Comparison of ENCODE assay signal across 23 mouse cellular contexts in genomic region chrX:36748573-36748972, GRCm38 (mm10). TPM values are rescaled to one million over a fixed set of nuclear protein-coding genes. Genes with fewer than 3 reads are reported as not detected.
DNase-seq lines count a peak whose midpoint lies in the region; ATAC-seq and TF ChIP-seq lines count a peak whose summit lies in the region.
"Had no signal": no experiment of that assay in that cellular context is flagged by ENCODE, and none has a peak within 500 bp of the region (broad histone marks: within the 10 kb centered on the region; RNA-seq: fewer than 3 reads in every experiment).

No protein-coding gene starts in this region.

- H3K4me1 ChIP-seq in hindbrain, postnatal 0 days (ENCODE audit: insufficient read depth, low read length), result no peaks in the 10 kb centered on the region
- H3K4me1 ChIP-seq in hindbrain, embryonic 14.5 days (replicated peaks; ENCODE audit: control insufficient read depth, insufficient read depth, low read length), result no peaks in the 10 kb centered on the region
- H3K4me1 ChIP-seq in embryonic fibroblast, embryonic 13.5 days (ENCODE audit: control insufficient read depth, insufficient read depth, low read length), result peaks cover 3% of the 10 kb centered on the region
- no peaks in the 10 kb centered on the region for H3K4me1 ChIP-seq in heart, embryonic 10.5 days

- 39% methylated on average over 3 of the region's 3 CpGs for WGBS in hindbrain, postnatal 0 days
- whole genome bisulfite sequencing in hindbrain, embryonic 14.5 days, result 32% methylated on average over 3 of the region's 3 CpGs
- WGBS in heart, embryonic 10.5 days, result 77% methylated on average over 3 of the region's 3 CpGs

- ATAC-seq in hindbrain, postnatal 0 days, result no peak
- ATAC-seq in hindbrain, embryonic 14.5 days (ENCODE audit: low FRiP score), result no peak
- ATAC-seq: forebrain, embryonic 16.5 days; hindbrain, embryonic 16.5 days; midbrain, embryonic 15.5 days had no signal

- H3ac ChIP-seq in C2C12 (ENCODE audit: control insufficient read depth, insufficient read length, low read depth) (no peak overlapping the region), myocyte (ENCODE audit: control insufficient read depth, insufficient read length) (no peak overlapping the region)

- TF ChIP-seq CTCF in hindbrain, postnatal 0 days (IDR thresholded peaks at IDR 0.05; ENCODE audit: low read depth), result no peak
- TF ChIP-seq CTCF in C2C12 (IDR thresholded peaks at IDR 0.05; ENCODE audit: control insufficient read depth, insufficient read depth, insufficient read length), result no peak
- no peak for TF ChIP-seq CTCF in embryonic fibroblast, embryonic 13.5 days (IDR thresholded peaks at IDR 0.05; ENCODE audit: borderline replicate concordance, insufficient read depth, low read length)

- no peak overlapping the region for H3K4me2 ChIP-seq in hindbrain, postnatal 0 days (ENCODE audit: low read depth, low read length)
- no peak overlapping the region for H3K4me2 ChIP-seq in hindbrain, embryonic 14.5 days (replicated peaks)
- peak overlapping the region; percentile 57 for H3K4me2 ChIP-seq in myocyte (ENCODE audit: low read depth)
- H3K4me2 ChIP-seq: heart, embryonic 13.5 days; liver, embryonic 11.5 days; midbrain, embryonic 15.5 days had no signal

- no peak overlapping the region for H3K27ac ChIP-seq in hindbrain, postnatal 0 days
- no peak overlapping the region for H3K27ac ChIP-seq in hindbrain, embryonic 14.5 days
- peak overlapping the region; percentile 81 for H3K27ac ChIP-seq in embryonic fibroblast, embryonic 13.5 days (ENCODE audit: insufficient read depth, low read length)
- no peak overlapping the region for H3K27ac ChIP-seq in heart, embryonic 10.5 days
- H3K27ac ChIP-seq: heart, embryonic 13.5 days; midbrain, embryonic 15.5 days had no signal

- no peaks in the 10 kb centered on the region for H3K36me3 ChIP-seq in hindbrain, postnatal 0 days (ENCODE audit: insufficient read depth, low read length)
- no peaks in the 10 kb centered on the region for H3K36me3 ChIP-seq in hindbrain, embryonic 14.5 days (replicated peaks; ENCODE audit: control insufficient read depth, insufficient read depth)
- no peaks in the 10 kb centered on the region for H3K36me3 ChIP-seq in C2C12 (ENCODE audit: control insufficient read depth, insufficient read depth)
- H3K36me3 ChIP-seq in myocyte (ENCODE audit: control insufficient read depth, insufficient read depth), result no peaks in the 10 kb centered on the region
- no peaks in the 10 kb centered on the region for H3K36me3 ChIP-seq in heart, embryonic 10.5 days
- H3K36me3 ChIP-seq: heart, embryonic 13.5 days; midbrain, embryonic 15.5 days had no signal

- H3K4me3 ChIP-seq in hindbrain, postnatal 0 days (ENCODE audit: low read length), result no peak overlapping the region
- H3K4me3 ChIP-seq in hindbrain, embryonic 14.5 days (replicated peaks; ENCODE audit: low read length), result no peak overlapping the region
- H3K4me3 ChIP-seq in C2C12 (ENCODE audit: insufficient read depth, poor library complexity, severe bottlenecking) (no peak overlapping the region), myocyte (no peak overlapping the region)
- no peak overlapping the region for H3K4me3 ChIP-seq in embryonic fibroblast, embryonic 13.5 days (ENCODE audit: insufficient read depth, low read length)
- H3K4me3 ChIP-seq in heart, embryonic 10.5 days, result no peak overlapping the region
- H3K4me3 ChIP-seq: heart, embryonic 13.5 days; megakaryocyte, embryonic 14.5 days; midbrain, embryonic 15.5 days had no signal

- H3K79me2 ChIP-seq in C2C12 (ENCODE audit: control insufficient read depth, insufficient read depth) (no peaks in the 10 kb centered on the region), myocyte (ENCODE audit: control insufficient read depth, insufficient read depth) (no peaks in the 10 kb centered on the region)

- H3K9me3 ChIP-seq in hindbrain, postnatal 0 days (ENCODE audit: low read length), result no peaks in the 10 kb centered on the region
- H3K9me3 ChIP-seq in hindbrain, embryonic 14.5 days (ENCODE audit: control insufficient read depth, low read length), result no peaks in the 10 kb centered on the region
- no peaks in the 10 kb centered on the region for H3K9me3 ChIP-seq in heart, embryonic 10.5 days
- H3K9me3 ChIP-seq: heart, embryonic 13.5 days; megakaryocyte, embryonic 14.5 days; midbrain, embryonic 15.5 days had no signal

- H3K79me3 ChIP-seq in C2C12 (ENCODE audit: low read depth), result no peaks in the 10 kb centered on the region

- no peak for TF ChIP-seq POLR2A in embryonic fibroblast, embryonic 13.5 days (IDR thresholded peaks at IDR 0.05; ENCODE audit: low read depth, low read length)
- TF ChIP-seq POLR2A in myocyte (IDR thresholded peaks at IDR 0.05; ENCODE audit: insufficient read length, low read depth), result no peak

- no peak overlapping the region for H3K9ac ChIP-seq in hindbrain, postnatal 0 days (replicated peaks; ENCODE audit: low read length)
- H3K9ac ChIP-seq in hindbrain, embryonic 14.5 days, result no peak overlapping the region
- H3K9ac ChIP-seq: heart, embryonic 13.5 days; midbrain, embryonic 15.5 days had no signal

- DNase-seq in hindbrain, postnatal 0 days (ENCODE audit: low spot score), result peak; percentile 39
- DNase-seq in hindbrain, embryonic 14.5 days (ENCODE audit: low spot score), result no peak
- DNase-seq in natural killer cell, adult 2 months (ENCODE audit: low spot score in 2 of 2), result no peak
- no peak for DNase-seq in cerebellum, adult 9-11 months
- no peak for DNase-seq in heart, embryonic 10.5 days (ENCODE audit: low spot score)
- DNase-seq: adrenal gland, postnatal 10 days; cerebellum, adult 11 months; cerebellum, postnatal 25 days; embryo, embryonic 11 days; heart, postnatal 36 days; lung, adult 18-20 months; right cerebral cortex, postnatal 14 days; thymus, adult 2 months had no signal

- H3K27me3 ChIP-seq in hindbrain, postnatal 0 days (ENCODE audit: insufficient read depth, low read length), result no peaks in the 10 kb centered on the region
- H3K27me3 ChIP-seq in hindbrain, embryonic 14.5 days (ENCODE audit: control insufficient read depth, insufficient read depth, low read length), result no peaks in the 10 kb centered on the region
- H3K27me3 ChIP-seq in C2C12 (ENCODE audit: control insufficient read depth, insufficient read depth, insufficient read length) (no peaks in the 10 kb centered on the region), myocyte (ENCODE audit: control insufficient read depth, insufficient read depth, insufficient read length) (no peaks in the 10 kb centered on the region)
- no peaks in the 10 kb centered on the region for H3K27me3 ChIP-seq in heart, embryonic 10.5 days (ENCODE audit: insufficient read depth, poor library complexity, severe bottlenecking)
- H3K27me3 ChIP-seq: CH12.LX; heart, embryonic 13.5 days; midbrain, embryonic 15.5 days had no signal

TF ChIP-seq in C2C12, 6 proteins besides CTCF, POLR2A, EP300 and RAD21:
- no peak for TF ChIP-seq FOSL1 (IDR thresholded peaks at IDR 0.05; ENCODE audit: insufficient read depth, low read length, poor library complexity, severe bottlenecking)
- no peak for TF ChIP-seq USF1 (IDR thresholded peaks at IDR 0.05; ENCODE audit: low read depth)
- TF ChIP-seq MYOG (IDR thresholded peaks at IDR 0.05; ENCODE audit: control insufficient read depth, extremely low read depth, insufficient read length), result no peak
- TF ChIP-seq CEBPB (IDR thresholded peaks at IDR 0.05; ENCODE audit: low read depth), result no peak
- TF ChIP-seq MAX (IDR thresholded peaks at IDR 0.05), result no peak
- TF ChIP-seq MYOD1 (IDR thresholded peaks at IDR 0.05; ENCODE audit: control insufficient read depth, insufficient read length, low read depth), result peak; percentile 19

TF ChIP-seq in myocyte, 11 proteins besides CTCF, POLR2A, EP300 and RAD21:
- TF ChIP-seq MYOG (IDR thresholded peaks at IDR 0.05; ENCODE audit: control insufficient read depth in 1 of 3, insufficient read depth in 1 of 3, insufficient read length in 2 of 3, low read depth in 2 of 3) (peak in 1 of 3 experiments; percentile 45), E2F4 (IDR thresholded peaks at IDR 0.05; ENCODE audit: insufficient read depth) (no peak), MYOD1 (IDR thresholded peaks at IDR 0.05; ENCODE audit: control insufficient read depth in 1 of 3, insufficient read length in 2 of 3, low read depth in 2 of 3) (peak in 2 of 3 experiments; percentile 28 to 61)
TF ChIP-seq in myocyte: peak in this region for 2.

RNA-seq across cellular contexts. Expression of gene Slc25a43, which starts 5.1 kb away (rescaled TPM):
- total RNA-seq in hindbrain, postnatal 0 days (2014; rRNA removed), result 0.83 and 1.8 TPM in 2 replicates
- 0.86 and 0.90 TPM in 2 replicates for polyA plus RNA-seq in hindbrain, postnatal 0 days (2015; fragmentation: Nextera tagmentation; extraction: Ambion mirVana)
- 0.42 and 0.96 TPM in 2 replicates for polyA plus RNA-seq in hindbrain, embryonic 14.5 days (2014; fragmentation: Nextera tagmentation; extraction: Ambion mirVana)
- 1.2 TPM for polyA plus RNA-seq in C2C12 (2012; fragmentation: generic; extraction: Trizol)
- 2.6 and 6.8 TPM in 2 replicates for polyA plus RNA-seq in embryonic fibroblast, embryonic 13.5 days (2011; ENCODE audit: insufficient read length, low read depth, missing spikeins)
- 1.1 TPM for polyA plus RNA-seq in myocyte (2012; fragmentation: generic; extraction: Trizol)
- 2.2 and 3.1 TPM in 2 replicates for polyA plus RNA-seq in heart, embryonic 10.5 days (2016; fragmentation: Nextera tagmentation; extraction: Ambion mirVana)

RNA-seq across cellular contexts. Expression of gene Slc25a5, which starts 46.9 kb away (rescaled TPM):
- 494 and 546 TPM in 2 replicates for total RNA-seq in hindbrain, postnatal 0 days (2014; rRNA removed)
- 693 and 697 TPM in 2 replicates for polyA plus RNA-seq in hindbrain, postnatal 0 days (2015; fragmentation: Nextera tagmentation; extraction: Ambion mirVana)
- polyA plus RNA-seq in hindbrain, embryonic 14.5 days (2014; fragmentation: Nextera tagmentation; extraction: Ambion mirVana), result 568 TPM in 2 replicates
- polyA plus RNA-seq in C2C12 (2012; fragmentation: generic; extraction: Trizol) (988 TPM), myocyte (2012; fragmentation: generic; extraction: Trizol) (684 TPM)
- polyA plus RNA-seq in embryonic fibroblast, embryonic 13.5 days (2011; ENCODE audit: insufficient read length, low read depth, missing spikeins), result 488 and 502 TPM in 2 replicates
- 1,068 and 1,241 TPM in 2 replicates for polyA plus RNA-seq in heart, embryonic 10.5 days (2016; fragmentation: Nextera tagmentation; extraction: Ambion mirVana)
